Mouse (Mus musculus) lung, embryonic 15.5 days (tissue): ENCODE results near the gene Xrcc1. TPM values are rescaled to one million over a fixed set of nuclear protein-coding genes. Genes with fewer than 3 reads are reported as not detected.

Experiments used
- ATAC-seq: fragments of 200-750 bp; cut with Nextera tagmentation; 2 replicates; pipeline ENCODE4 v1.8.0; 2017; ENCODE audit warnings: moderate number of reproducible peaks, borderline replicate concordance; ENCODE audit not compliant: low FRiP score, low TSS enrichment; ENCODE audit errors: extremely low read depth
- H3K27ac ChIP-seq: fragments of 300-500 bp; sonication (generic); 2 replicates; pipeline ENCODE4 v1.5.1; 2015; ENCODE audit warnings: moderate library complexity, mild to moderate bottlenecking, inconsistent platforms
- H3K27me3 ChIP-seq: fragments of 300-500 bp; sonication (generic); 2 replicates; pipeline ENCODE4 v1.6.1; 2015; ENCODE audit warnings: inconsistent platforms
- H3K36me3 ChIP-seq: fragments of 300-500 bp; sonication (generic); 2 replicates; pipeline ENCODE4 v1.6.1; 2015; ENCODE audit warnings: inconsistent platforms
- H3K4me1 ChIP-seq: fragments of 300-500 bp; sonication (generic); 2 replicates; pipeline ENCODE4 v1.6.1; 2015; ENCODE audit warnings: inconsistent platforms
- H3K4me2 ChIP-seq: fragments of 300-500 bp; sonication (generic); 2 replicates; pipeline ENCODE4 v1.6.1; 2015; ENCODE audit warnings: inconsistent platforms, mild to moderate bottlenecking, moderate library complexity
- H3K4me3 ChIP-seq: fragments of 300-500 bp; sonication (generic); 2 replicates; pipeline ENCODE4 v1.5.1; 2015; ENCODE audit warnings: mild to moderate bottlenecking, inconsistent platforms
- H3K9ac ChIP-seq: fragments of 300-500 bp; sonication (generic); 2 replicates; pipeline ENCODE4 v1.6.1; 2015; ENCODE audit warnings: inconsistent platforms
- H3K9me3 ChIP-seq: fragments of 300-500 bp; sonication (generic); 2 replicates; pipeline ENCODE4 v1.6.1; 2016; ENCODE audit warnings: inconsistent platforms
- WGBS: fragments of 180-500 bp; shearing (Covaris S2); methylation state at CpG from one replicate; pipeline ENCODE4 v1.1.7; 2015; 5-methylcytosine and 5-hydroxymethylcytosine counted together
- polyA plus RNA-seq: library from polyadenylated mRNA; unstranded; fragments of >200 nt; fragmentation: Nextera tagmentation; extraction: Ambion mirVana; gene quantifications from 2 replicates; pipeline ENCODE4 v1.2.1, GENCODE M21; 2015

Xrcc1 gene
- polyA plus RNA-seq, 1 experiment from 2014 or later: 118 TPM

DNA sequence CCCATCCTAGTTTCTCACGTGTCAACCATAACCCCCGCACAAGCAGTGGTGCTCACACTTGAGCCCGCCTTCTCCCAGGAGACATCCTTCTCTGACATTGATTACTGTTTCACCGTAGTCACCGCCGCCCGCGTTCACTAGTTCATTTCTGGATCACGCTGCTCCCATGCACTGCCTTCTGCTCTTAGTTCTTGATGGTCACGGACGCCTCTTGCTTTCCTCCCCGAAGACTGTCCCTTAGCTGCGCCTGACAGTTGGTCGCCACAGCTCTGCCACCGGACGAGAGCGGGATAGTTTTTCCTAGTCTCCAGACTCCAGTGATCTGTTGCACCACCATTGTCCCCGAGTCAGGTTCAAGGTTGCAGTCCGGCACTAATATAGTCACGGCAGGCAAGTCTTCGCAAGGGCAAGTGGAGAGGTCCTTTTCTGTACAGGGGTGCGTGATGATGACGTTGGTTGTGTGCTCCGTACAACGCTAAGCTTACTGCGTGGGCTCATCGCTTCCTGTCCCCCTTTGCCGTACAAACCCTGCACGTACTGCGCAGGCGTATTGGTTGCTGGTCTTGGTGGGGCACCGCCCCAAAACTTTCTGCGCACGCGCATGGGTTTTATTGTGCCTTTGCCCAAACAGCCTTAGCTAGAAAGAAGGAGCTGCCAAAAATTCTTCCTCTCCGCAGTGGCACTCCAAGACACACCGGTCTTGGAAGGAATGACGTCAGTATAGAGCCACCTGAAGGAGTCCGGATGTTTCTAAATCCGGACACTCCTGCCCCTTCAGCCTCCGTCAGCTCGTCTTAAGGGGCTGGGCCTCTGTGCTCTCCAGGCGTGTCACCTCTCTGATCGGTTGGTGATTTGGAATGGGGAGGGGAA lies 15.8 kb upstream of the Xrcc1 start, which contains the start of gene Irgq:
Gene Irgq, plus strand, starts transcription at position 628 of the 870 bp plus-strand sequence.
- Histone ChIP-seq H3K4me3 (peak within 1 kb of the TSS; percentile 58), H3K9ac (peak within 1 kb of the TSS; percentile 82), H3K4me2 (peak within 1 kb of the TSS; percentile 93), H3K36me3 (peaks cover 21% of the 10 kb centered on the region), H3K4me1 (peaks cover 24% of the 10 kb centered on the region), H3K27ac (peak within 1 kb of the TSS; percentile 84), H3K27me3 (no peaks in the 10 kb centered on the region), H3K9me3 (no peaks in the 10 kb centered on the region)
- WGBS: under 1% methylated on average over 44 of the region's 44 CpGs
- peak; percentile 94 for ATAC-seq

DNA sequence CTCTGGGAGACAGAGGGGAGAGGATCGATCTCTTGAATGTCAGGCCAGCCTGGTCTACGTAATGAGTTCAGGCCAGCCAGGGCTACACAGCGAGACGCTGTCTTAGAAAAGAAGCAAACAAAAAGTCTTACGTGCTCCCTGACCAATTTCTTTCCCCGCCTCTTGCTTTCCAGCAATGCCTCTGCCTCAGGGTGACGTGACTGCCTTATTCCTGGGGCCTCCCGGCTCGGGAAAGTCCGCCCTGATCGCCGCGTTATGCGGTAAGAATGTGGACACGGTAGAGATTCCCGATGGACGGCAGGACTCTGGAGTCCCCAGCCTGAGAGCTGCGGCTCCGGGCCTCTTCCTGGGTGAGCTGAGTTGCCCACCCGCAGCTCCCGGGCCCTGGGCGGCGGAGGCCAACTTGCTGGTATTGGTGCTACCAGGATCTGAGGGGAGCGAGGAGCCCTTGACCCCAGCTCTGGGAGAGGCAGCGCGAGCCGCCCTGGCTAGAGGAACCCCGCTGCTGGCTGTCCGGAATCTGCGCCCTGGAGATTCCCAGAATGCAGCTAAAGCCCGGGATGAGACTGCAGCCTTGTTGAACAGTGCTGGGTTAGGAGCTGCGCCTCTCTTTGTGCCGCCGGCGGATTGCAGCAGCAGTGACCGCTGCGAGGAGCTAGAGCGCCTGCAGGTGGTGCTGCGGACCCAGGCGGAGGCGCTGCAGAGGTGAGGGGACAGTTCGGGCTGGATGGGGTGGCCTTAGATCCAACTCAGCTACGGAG lies 14.7 kb upstream of the Xrcc1 start:
- peak; percentile 60; the same call in 1 of the 2 replicates for ATAC-seq
- Histone ChIP-seq H3K9me3 (no peaks in the 10 kb centered on the region), H3K9ac (peak overlapping the region; percentile 82), H3K4me2 (peak overlapping the region; percentile 93), H3K4me1 (peaks cover 24% of the 10 kb centered on the region), H3K27ac (peak overlapping the region; percentile 82), H3K36me3 (peaks cover 27% of the 10 kb centered on the region), H3K4me3 (peak overlapping the region; percentile 58), H3K27me3 (no peaks in the 10 kb centered on the region)
- under 1% methylated on average over 43 of the region's 43 CpGs for WGBS

DNA sequence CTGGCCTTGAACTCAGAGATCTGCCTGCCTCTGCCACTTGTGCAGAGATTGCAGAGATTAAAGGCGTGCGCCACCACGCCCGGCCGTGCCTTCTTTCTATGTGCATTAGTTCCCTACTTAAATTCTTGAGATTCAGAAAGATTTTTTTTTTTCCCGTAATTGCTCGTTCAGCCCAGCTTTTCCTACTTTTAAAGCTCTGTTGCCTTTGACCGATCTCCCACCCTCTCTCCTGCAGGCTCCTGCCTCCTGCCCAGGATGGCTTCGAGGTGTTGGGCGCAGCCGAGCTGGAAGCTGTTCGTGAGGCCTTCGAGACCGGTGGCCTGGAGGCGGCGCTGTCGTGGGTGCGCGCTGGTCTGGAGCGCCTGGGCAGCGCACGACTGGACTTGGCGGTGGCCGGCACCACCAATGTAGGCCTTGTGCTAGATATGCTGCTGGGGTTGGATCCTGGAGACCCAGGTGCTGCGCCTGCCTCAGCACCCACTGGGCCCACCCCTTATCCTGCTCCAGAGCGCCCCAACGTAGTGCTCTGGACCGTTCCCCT lies 13.0 kb upstream of the Xrcc1 start:
- H3K4me1 ChIP-seq: peaks cover 24% of the 10 kb centered on the region

DNA sequence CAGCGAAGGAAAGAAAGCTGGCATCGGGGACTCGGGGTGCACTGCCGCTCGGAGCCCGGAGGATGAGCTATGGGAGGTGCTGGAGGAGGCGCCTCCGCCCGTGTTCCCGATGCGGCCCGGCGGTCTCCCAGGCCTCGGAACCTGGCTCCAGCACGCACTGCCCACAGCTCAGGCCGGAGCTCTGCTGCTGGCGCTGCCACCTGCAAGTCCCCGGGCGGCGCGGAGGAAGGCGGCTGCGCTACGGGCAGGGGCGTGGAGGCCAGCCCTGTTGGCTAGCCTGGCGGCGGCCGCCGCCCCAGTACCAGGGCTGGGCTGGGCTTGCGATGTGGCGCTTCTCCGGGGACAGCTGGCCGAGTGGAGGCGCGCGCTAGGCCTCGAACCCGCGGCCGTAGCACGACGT lies 12.3 kb upstream of the Xrcc1 start:
- peaks cover 24% of the 10 kb centered on the region for H3K4me1 ChIP-seq
- no peak overlapping the region for H3K9ac ChIP-seq
- peaks cover 28% of the 10 kb centered on the region for H3K36me3 ChIP-seq
- ATAC-seq: no peak
- H3K27ac ChIP-seq: no peak overlapping the region
- WGBS: 57% methylated on average over 42 of the region's 42 CpGs
- H3K4me2 ChIP-seq: no peak overlapping the region
- no peaks in the 10 kb centered on the region for H3K9me3 ChIP-seq
- no peaks in the 10 kb centered on the region for H3K27me3 ChIP-seq
- no peak overlapping the region for H3K4me3 ChIP-seq

More for the DNA sequence above, 13.0 kb upstream of the Xrcc1 start:
- Histone ChIP-seq H3K36me3 (peaks cover 28% of the 10 kb centered on the region), H3K27me3 (no peaks in the 10 kb centered on the region), H3K4me2 (no peak overlapping the region), H3K9me3 (no peaks in the 10 kb centered on the region), H3K9ac (no peak overlapping the region), H3K4me3 (no peak overlapping the region), H3K27ac (no peak overlapping the region)
- ATAC-seq: no peak
- 83% methylated on average over 28 of the region's 28 CpGs for WGBS

DNA sequence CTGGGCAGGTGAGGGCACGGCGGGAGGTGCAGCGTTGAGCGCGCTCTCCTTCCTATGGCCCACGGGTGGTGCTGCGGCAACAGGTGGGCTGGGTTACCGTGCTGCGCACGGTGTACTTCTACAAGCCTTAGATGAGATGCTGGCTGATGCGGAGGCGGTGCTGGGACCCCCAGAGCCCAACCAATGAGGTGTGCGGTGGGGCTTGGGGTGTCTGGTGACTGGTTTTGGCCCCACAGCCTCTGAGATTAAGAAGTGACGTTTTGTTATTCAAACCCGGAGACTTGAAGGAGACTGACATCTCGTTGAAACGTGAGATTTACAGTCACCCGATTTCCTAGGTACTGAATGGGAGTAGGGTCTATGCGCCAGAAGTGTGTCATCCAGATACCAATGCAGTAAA lies 11.8 kb upstream of the Xrcc1 start:
- no peaks in the 10 kb centered on the region for H3K9me3 ChIP-seq
- no peak overlapping the region for H3K4me2 ChIP-seq
- H3K36me3 ChIP-seq: peaks cover 28% of the 10 kb centered on the region
- ATAC-seq: no peak
- WGBS: 50% methylated on average over 19 of the region's 19 CpGs
- no peak overlapping the region for H3K4me3 ChIP-seq
- H3K9ac ChIP-seq: no peak overlapping the region
- H3K27ac ChIP-seq: no peak overlapping the region
- peaks cover 20% of the 10 kb centered on the region for H3K4me1 ChIP-seq
- H3K27me3 ChIP-seq: no peaks in the 10 kb centered on the region

DNA sequence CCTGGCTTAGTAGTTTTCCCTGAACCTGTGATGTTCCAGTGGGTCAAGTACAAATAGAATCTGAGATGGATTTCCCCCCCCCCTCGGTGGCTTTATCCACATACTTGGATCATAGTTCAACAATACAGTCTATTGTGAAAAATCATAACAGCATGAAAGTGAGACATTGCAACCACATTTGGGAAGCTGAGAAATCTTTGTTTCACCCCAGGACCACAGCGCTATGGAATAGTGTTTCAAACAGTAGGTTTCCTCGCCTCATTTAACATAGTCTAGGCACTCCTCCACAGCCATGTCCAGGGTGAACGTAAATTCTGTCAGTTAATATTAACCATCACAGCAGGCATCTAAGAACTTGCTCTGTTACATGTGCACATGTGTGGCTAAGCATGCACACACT lies 9.0 kb upstream of the Xrcc1 start:
- WGBS: 73% methylated on average over 4 of the region's 4 CpGs
- no peak for ATAC-seq
- Histone ChIP-seq H3K9ac (no peak overlapping the region), H3K27ac (no peak overlapping the region), H3K4me1 (peaks cover 4% of the 10 kb centered on the region), H3K27me3 (no peaks in the 10 kb centered on the region), H3K9me3 (no peaks in the 10 kb centered on the region), H3K4me2 (no peak overlapping the region), H3K4me3 (no peak overlapping the region), H3K36me3 (peaks cover 28% of the 10 kb centered on the region)

DNA sequence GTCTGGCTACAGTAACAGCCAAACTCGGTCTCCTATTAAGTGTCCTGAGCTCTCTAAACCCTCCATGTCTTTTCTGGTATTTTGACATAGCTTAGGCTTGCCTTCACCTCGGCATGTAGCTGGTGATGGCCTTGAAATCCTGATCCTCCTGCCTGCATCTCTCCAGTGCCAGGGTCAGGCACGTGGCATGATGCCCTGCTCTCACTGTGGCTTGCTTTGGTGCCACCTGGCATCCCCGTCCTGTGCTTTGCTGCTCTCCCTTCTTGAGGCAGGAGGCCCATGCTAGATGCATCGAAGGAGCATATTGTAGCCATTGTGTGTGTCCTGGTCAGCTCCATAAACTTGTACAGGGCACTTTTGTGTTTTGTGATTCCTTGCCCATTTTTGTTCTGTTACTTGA lies 8.5 kb upstream of the Xrcc1 start:
- 77% methylated on average over 5 of the region's 5 CpGs for WGBS
- Histone ChIP-seq H3K4me3 (no peak overlapping the region), H3K27ac (no peak overlapping the region), H3K36me3 (peaks cover 28% of the 10 kb centered on the region), H3K4me1 (no peaks in the 10 kb centered on the region), H3K4me2 (no peak overlapping the region), H3K27me3 (no peaks in the 10 kb centered on the region), H3K9ac (no peak overlapping the region), H3K9me3 (no peaks in the 10 kb centered on the region)
- no peak for ATAC-seq

DNA sequence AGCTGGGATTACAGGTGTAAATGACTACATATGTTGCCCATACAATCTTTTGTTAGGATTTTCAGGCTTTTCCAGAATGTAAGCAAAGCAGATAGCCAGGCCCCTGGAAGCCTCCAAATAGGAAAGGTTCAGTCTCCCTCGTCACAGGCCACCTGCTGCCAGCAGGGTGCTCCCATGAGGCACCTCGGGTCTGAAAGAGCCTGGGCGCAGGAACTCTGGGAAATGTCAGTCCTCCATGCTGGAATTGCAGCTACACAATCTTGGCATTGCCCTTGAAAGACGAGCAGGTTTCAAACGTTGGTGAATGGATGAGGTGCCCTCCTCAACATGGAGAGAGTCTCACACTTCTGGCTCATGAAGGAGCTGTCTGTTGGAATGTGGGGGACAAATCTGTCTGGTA lies 7.9 kb upstream of the Xrcc1 start:
- Histone ChIP-seq H3K4me2 (no peak overlapping the region), H3K4me1 (no peaks in the 10 kb centered on the region), H3K27me3 (no peaks in the 10 kb centered on the region), H3K36me3 (peaks cover 26% of the 10 kb centered on the region), H3K4me3 (no peak overlapping the region), H3K9me3 (no peaks in the 10 kb centered on the region), H3K9ac (no peak overlapping the region), H3K27ac (no peak overlapping the region)
- ATAC-seq: no peak
- WGBS: 36% methylated on average over 5 of the region's 5 CpGs

DNA sequence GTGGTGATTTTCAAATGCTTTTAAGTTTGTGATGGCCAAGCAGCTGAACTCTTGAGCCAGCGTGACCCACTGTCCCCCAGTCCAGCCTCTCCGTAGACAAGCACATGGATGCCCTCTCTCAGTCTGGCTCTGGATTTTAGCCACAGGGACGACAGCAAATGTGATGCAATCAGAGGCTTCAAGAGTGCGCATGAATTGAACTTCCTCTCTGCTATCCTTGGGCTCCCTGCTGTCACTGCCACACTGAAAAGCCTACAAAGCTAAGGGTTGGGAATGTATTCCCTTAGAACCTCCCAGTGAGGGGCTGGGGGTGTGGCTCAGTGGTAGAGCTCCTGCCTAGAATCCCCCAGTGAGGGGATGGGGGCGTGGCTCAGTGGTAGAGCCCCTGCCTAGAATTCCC lies 7.4 kb upstream of the Xrcc1 start:
- H3K27ac ChIP-seq: no peak overlapping the region
- 78% methylated on average over 5 of the region's 5 CpGs for WGBS
- H3K4me3 ChIP-seq: no peak overlapping the region
- H3K36me3 ChIP-seq: peaks cover 21% of the 10 kb centered on the region
- no peaks in the 10 kb centered on the region for H3K4me1 ChIP-seq
- H3K4me2 ChIP-seq: no peak overlapping the region
- H3K9ac ChIP-seq: no peak overlapping the region
- no peak for ATAC-seq
- no peaks in the 10 kb centered on the region for H3K27me3 ChIP-seq
- H3K9me3 ChIP-seq: no peaks in the 10 kb centered on the region

DNA sequence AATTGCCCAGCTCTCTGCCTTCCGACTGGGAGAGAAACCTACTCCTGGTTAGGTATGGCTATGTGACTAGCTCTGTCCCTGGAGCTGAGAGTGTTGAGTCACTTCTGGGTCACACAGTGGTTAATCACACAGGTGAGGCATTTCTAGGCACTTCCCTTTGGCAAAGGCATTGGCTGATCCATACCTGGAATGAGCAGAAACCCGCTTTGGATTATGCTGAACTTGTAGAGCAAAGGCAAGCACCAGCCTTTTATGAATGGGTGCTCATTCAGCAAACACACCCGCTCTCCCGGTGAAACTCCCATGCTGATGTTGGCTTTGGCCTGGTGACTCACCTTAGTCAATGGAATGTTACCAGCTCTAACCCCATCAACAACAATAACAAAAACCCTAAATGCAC lies 6.4 kb upstream of the Xrcc1 start:
- Histone ChIP-seq H3K4me2 (no peak overlapping the region), H3K4me1 (no peaks in the 10 kb centered on the region), H3K9me3 (no peaks in the 10 kb centered on the region), H3K27me3 (no peaks in the 10 kb centered on the region), H3K36me3 (peaks cover 11% of the 10 kb centered on the region), H3K4me3 (no peak overlapping the region), H3K27ac (no peak overlapping the region), H3K9ac (no peak overlapping the region)
- 89% methylated on average over 4 of the region's 4 CpGs for WGBS
- ATAC-seq: no peak

DNA sequence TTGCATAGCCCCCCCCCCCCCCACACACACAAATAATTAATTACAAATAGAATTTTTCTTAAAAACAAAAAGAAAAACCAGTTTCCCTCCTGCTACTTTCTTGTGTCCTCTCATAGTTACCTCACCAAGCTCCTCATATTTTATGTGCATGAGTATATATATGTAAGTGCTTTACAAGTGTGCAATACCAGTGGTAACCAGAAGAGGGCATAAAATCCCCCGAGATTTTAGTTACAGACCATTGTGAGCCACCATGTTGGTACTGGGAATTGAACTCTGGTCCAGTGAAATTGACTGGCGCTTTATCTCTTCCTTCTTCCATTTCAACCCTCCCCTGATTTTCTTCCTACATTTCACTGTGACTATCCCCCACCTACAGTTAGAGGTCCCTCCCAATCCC lies 1.6 kb upstream of the Xrcc1 start:
- Histone ChIP-seq H3K9ac (no peak overlapping the region), H3K4me3 (no peak overlapping the region), H3K36me3 (peaks cover 11% of the 10 kb centered on the region), H3K27ac (no peak overlapping the region), H3K4me2 (no peak overlapping the region), H3K9me3 (no peaks in the 10 kb centered on the region), H3K27me3 (no peaks in the 10 kb centered on the region), H3K4me1 (peaks cover 18% of the 10 kb centered on the region)
- no peak for ATAC-seq
- WGBS: 76% methylated on average over 2 of the region's 2 CpGs
